10 mouse cellular contexts compared by ENCODE assay signal in genomic region chr4:25035158-25035791, GRCm38 (mm10).
DNase-seq lines count a peak whose midpoint lies in the region; ATAC-seq and TF ChIP-seq lines count a peak whose summit lies in the region.
"Had no signal": no experiment of that assay in that cellular context is flagged by ENCODE, and none has a peak within 500 bp of the region (broad histone marks: within the 10 kb centered on the region; RNA-seq: fewer than 3 reads in every experiment).

No protein-coding gene starts in this region.

- H3K27me3 ChIP-seq in hindbrain, embryonic 10.5 days (ENCODE audit: insufficient read depth, poor library complexity, severe bottlenecking), result no peaks in the 10 kb centered on the region
- H3K27me3 ChIP-seq in hindbrain, embryonic 16.5 days (replicated peaks; ENCODE audit: control insufficient read depth, insufficient read depth, low read length), result no peaks in the 10 kb centered on the region
- H3K27me3 ChIP-seq in embryonic facial prominence, embryonic 10.5 days (replicated peaks; ENCODE audit: low read depth, poor library complexity, severe bottlenecking), result no peaks in the 10 kb centered on the region
- no peaks in the 10 kb centered on the region for H3K27me3 ChIP-seq in stomach, postnatal 0 days (ENCODE audit: control insufficient read depth, insufficient read depth, low read length)
- H3K27me3 ChIP-seq: hindbrain, embryonic 15.5 days had no signal

- H3K27ac ChIP-seq in hindbrain, embryonic 10.5 days, result no peak overlapping the region
- no peak overlapping the region for H3K27ac ChIP-seq in hindbrain, embryonic 16.5 days (ENCODE audit: low read depth, low read length)
- no peak overlapping the region for H3K27ac ChIP-seq in embryonic facial prominence, embryonic 10.5 days (replicated peaks)
- no peak overlapping the region for H3K27ac ChIP-seq in stomach, postnatal 0 days (replicated peaks)
- H3K27ac ChIP-seq: hindbrain, embryonic 15.5 days had no signal

- H3K9ac ChIP-seq in hindbrain, embryonic 16.5 days (ENCODE audit: low read depth, low read length), result no peak overlapping the region
- no peak overlapping the region for H3K9ac ChIP-seq in stomach, postnatal 0 days (ENCODE audit: low read length)
- H3K9ac ChIP-seq: hindbrain, embryonic 15.5 days had no signal

- H3K9me3 ChIP-seq in hindbrain, embryonic 10.5 days, result no peaks in the 10 kb centered on the region
- H3K9me3 ChIP-seq in hindbrain, embryonic 16.5 days (ENCODE audit: control insufficient read depth, low read length), result no peaks in the 10 kb centered on the region
- no peaks in the 10 kb centered on the region for H3K9me3 ChIP-seq in embryonic facial prominence, embryonic 10.5 days
- H3K9me3 ChIP-seq in stomach, postnatal 0 days (ENCODE audit: control insufficient read depth, low read length), result no peaks in the 10 kb centered on the region
- H3K9me3 ChIP-seq: hindbrain, embryonic 15.5 days had no signal

- H3K4me2 ChIP-seq in hindbrain, embryonic 16.5 days (ENCODE audit: low read length), result no peak overlapping the region
- no peak overlapping the region for H3K4me2 ChIP-seq in stomach, postnatal 0 days (replicated peaks; ENCODE audit: low read depth)
- H3K4me2 ChIP-seq: hindbrain, embryonic 15.5 days had no signal

- peak; percentile 10 for DNase-seq in hindbrain, embryonic 10.5 days (ENCODE audit: low spot score)
- DNase-seq in ovary, postnatal 36 days (ENCODE audit: low spot score), result peak; percentile 14
- no peak for DNase-seq in ovary, postnatal 10 days (ENCODE audit: low spot score)
- peak; percentile 47 for DNase-seq in embryonic facial prominence, embryonic 10.5 days (ENCODE audit: low spot score)
- no peak for DNase-seq in stomach, postnatal 0 days (ENCODE audit: low spot score)
- no peak for DNase-seq in left cerebral cortex, adult 11 months (ENCODE audit: low spot score)
- DNase-seq in cerebellum, postnatal 36 days, result no peak

- no peak for ATAC-seq in hindbrain, embryonic 16.5 days
- no peak for ATAC-seq in stomach, postnatal 0 days (ENCODE audit: low FRiP score, low TSS enrichment)

- no peak overlapping the region for H3K4me3 ChIP-seq in hindbrain, embryonic 10.5 days
- no peak overlapping the region for H3K4me3 ChIP-seq in hindbrain, embryonic 16.5 days (ENCODE audit: low read length)
- H3K4me3 ChIP-seq in embryonic facial prominence, embryonic 10.5 days, result no peak overlapping the region
- H3K4me3 ChIP-seq in stomach, postnatal 0 days (ENCODE audit: low read depth, low read length), result no peak overlapping the region
- H3K4me3 ChIP-seq: erythroblast, embryonic 14.5 days; hindbrain, embryonic 15.5 days had no signal

- no peak for TF ChIP-seq EP300 in stomach, postnatal 0 days (optimal IDR thresholded peaks at IDR 0.05)

- WGBS in hindbrain, embryonic 10.5 days, result 30% methylated on average over 6 of the region's 6 CpGs
- WGBS in hindbrain, embryonic 16.5 days, result 31% methylated on average over 6 of the region's 6 CpGs
- WGBS in embryonic facial prominence, embryonic 10.5 days, result 23% methylated on average over 6 of the region's 6 CpGs
- WGBS in stomach, postnatal 0 days, result 24% methylated on average over 6 of the region's 6 CpGs

- peak; percentile 65 for TF ChIP-seq CTCF in stomach, postnatal 0 days (IDR thresholded peaks at IDR 0.05; ENCODE audit: low read depth)

- H3K36me3 ChIP-seq in hindbrain, embryonic 10.5 days, result no peaks in the 10 kb centered on the region
- H3K36me3 ChIP-seq in hindbrain, embryonic 16.5 days (ENCODE audit: control insufficient read depth, insufficient read depth, low read length), result no peaks in the 10 kb centered on the region
- H3K36me3 ChIP-seq in embryonic facial prominence, embryonic 10.5 days (replicated peaks), result no peaks in the 10 kb centered on the region
- no peaks in the 10 kb centered on the region for H3K36me3 ChIP-seq in stomach, postnatal 0 days (ENCODE audit: control insufficient read depth, insufficient read depth, low read length)
- H3K36me3 ChIP-seq: hindbrain, embryonic 15.5 days had no signal

- H3K4me1 ChIP-seq in hindbrain, embryonic 10.5 days (replicated peaks), result no peaks in the 10 kb centered on the region
- no peaks in the 10 kb centered on the region for H3K4me1 ChIP-seq in hindbrain, embryonic 16.5 days (ENCODE audit: control insufficient read depth, insufficient read depth, low read depth, low read length)
- 0 out of 2 replicates have a peak, but pooled peaks cover 3% of the 10 kb centered on the region for H3K4me1 ChIP-seq in embryonic facial prominence, embryonic 10.5 days
- H3K4me1 ChIP-seq in stomach, postnatal 0 days (replicated peaks; ENCODE audit: control insufficient read depth, insufficient read depth), result no peaks in the 10 kb centered on the region
- H3K4me1 ChIP-seq: hindbrain, embryonic 15.5 days had no signal

Comparison
In these comparisons a context has a peak if more than half of its experiments do, and no peak if none do; other contexts are left out.
1. DNase-seq: peak in hindbrain, embryonic 10.5 days (single experiment), ovary, postnatal 36 days (single experiment) and embryonic facial prominence, embryonic 10.5 days (single experiment); none in ovary, postnatal 10 days (single experiment), stomach, postnatal 0 days (single experiment), left cerebral cortex, adult 11 months (single experiment) and cerebellum, postnatal 36 days (0 of 2).